Mouse (Mus musculus): ENCODE data around the gene Edar.

DNA sequence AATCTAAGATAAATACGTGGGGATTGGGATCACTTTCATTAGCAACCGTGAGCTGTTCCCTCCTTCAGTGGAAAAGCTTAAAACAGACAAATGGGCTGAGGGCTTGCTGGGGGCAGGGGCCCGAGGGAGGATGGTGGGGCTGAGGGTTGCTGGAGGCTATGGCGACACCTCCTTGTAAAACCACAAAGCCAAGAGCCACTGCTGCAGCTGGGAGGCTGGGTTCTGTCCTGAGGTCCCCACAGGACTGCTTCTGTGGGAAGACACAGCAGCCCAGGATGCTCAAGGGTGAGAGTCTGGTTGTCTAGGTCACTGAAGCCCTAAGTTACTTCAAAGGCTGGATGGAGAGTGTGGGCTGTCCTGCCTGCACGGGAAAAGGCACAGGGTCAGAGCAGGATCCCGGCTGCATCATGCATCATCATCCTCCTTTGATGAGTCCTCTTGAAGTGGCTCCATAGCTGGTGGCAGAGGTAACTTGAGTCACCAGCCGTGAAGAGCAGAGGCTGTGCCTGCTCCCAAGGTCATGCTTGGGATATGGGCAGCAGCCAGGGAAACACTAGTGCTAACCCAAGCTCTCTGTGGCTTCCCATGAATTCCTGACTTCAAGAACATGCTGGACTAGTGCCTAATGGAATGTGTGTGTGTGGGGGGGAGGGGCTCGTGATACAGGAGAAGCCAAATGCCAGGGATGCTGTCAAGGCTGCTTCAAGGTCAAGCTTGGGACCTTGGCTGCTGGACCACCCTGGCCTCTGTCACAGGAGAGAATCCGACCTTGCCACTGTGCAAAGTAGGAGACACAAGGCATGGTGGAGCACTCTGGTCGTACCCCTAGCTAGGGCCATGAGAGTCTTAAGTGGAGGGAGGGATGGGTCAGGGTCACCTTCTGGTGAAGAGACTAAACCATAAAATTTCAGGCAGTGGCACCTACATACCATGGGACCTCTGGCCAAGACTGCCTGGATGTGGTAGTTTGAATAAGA lies 22.7 kb downstream of the Edar start:
- TF ChIP-seq POLR2A (IDR thresholded peaks at IDR 0.05; ENCODE audit: borderline replicate concordance, control insufficient read depth, low read depth, low read length) = no peak
- no peak for TF ChIP-seq CTCF (IDR thresholded peaks at IDR 0.05; ENCODE audit: control insufficient read depth, insufficient read depth, low read length)

Data from bone marrow, adult 2 months (tissue).